Mouse (Mus musculus) testis, adult 2 months (tissue): Measurements from ENCODE around the gene Ubfd1.

Experiments used
- CTCF ChIP-seq: fragments of 200-500 bp; IDR thresholded peaks from 2 replicates; pipeline ENCODE4 v1.5.1; 2012; ENCODE audit warnings: low read depth, mild to moderate bottlenecking, inconsistent platforms, low read length, moderate library complexity; ENCODE audit not compliant: control insufficient read depth, insufficient read depth, insufficient replicate concordance
- POLR2A ChIP-seq: fragments of 200-500 bp; IDR thresholded peaks from 2 replicates; pipeline ENCODE4 v1.6.1; 2012; ENCODE audit warnings: low read depth, mild to moderate bottlenecking, inconsistent platforms, low read length, moderate library complexity; ENCODE audit not compliant: control insufficient read depth

GRCm38 (mm10) chr7:122046813-122047212 lies 20.2 kb upstream of the Ubfd1 start:
- no peak for TF ChIP-seq CTCF
- TF ChIP-seq POLR2A = no peak
